Mouse (Mus musculus) erythroid progenitor cell, adult 5-6 weeks (primary cell): ENCODE measurements around the gene Sostdc1. TPM values are rescaled to one million over a fixed set of nuclear protein-coding genes. Genes with fewer than 3 reads are reported as not detected.

Source experiments
- ATAC-seq: replicated peaks from 2 replicates; pipeline ENCODE4 v1.8.0; 2016; ENCODE audit warnings: moderate number of reproducible peaks, mild to moderate bottlenecking, moderate TSS enrichment, inconsistent platforms; ENCODE audit not compliant: poor library complexity, low FRiP score, severe bottlenecking
- total RNA-seq, 2 experiments: library from RNA; stranded (forward) in 1 of 2; stranded (reverse) in 1 of 2; fragments of 150-400 nt in 1 of 2; fragments of 186-747, 209-891 nt in 1 of 2; gene quantifications; 2 replicates each; pipeline versions ENCODE4 v1.2.3 to v1.2.4; 2015 to 2017; ENCODE audit warnings: low replicate concordance in 2 of 2

Sostdc1 gene
- total RNA-seq, 2 experiments from 2014 or later, result not detected

DNA sequence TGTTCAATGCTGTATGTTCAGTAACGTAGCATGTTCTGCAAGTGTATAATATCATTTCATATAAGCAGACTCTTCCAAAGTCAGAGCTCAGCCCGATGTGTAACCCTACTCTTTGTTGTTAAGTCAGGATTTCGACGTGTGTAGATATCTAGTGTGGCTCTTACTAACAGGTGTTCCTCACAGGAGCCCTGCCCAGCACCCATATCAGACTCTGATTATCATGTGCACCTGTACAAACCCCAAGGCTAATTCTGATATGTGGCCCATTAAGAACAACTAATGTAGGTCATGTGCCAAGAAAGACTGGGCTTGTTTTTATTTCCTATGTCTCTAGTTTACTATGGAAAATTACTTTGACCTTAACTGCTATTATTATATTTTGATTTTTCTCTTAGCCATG lies 50.1 kb downstream of the Sostdc1 start:
- no peak for ATAC-seq

Other genes with a start within 250 kb of the Sostdc1 start
- gene Ankmy2, start 157.0 kb upstream of the Sostdc1 start, total RNA-seq (2015; ENCODE audit: low replicate concordance), result 3.6 and 7.5 TPM in 2 replicates
- 3.2 and 10.0 TPM in 2 replicates for gene Ankmy2, start 157.0 kb upstream of the Sostdc1 start, total RNA-seq (2017; ENCODE audit: low replicate concordance)
- gene Bzw2, start 156.1 kb upstream of the Sostdc1 start, total RNA-seq (2015; ENCODE audit: low replicate concordance), result 18.4 and 28.1 TPM in 2 replicates
- gene Bzw2, start 156.1 kb upstream of the Sostdc1 start, total RNA-seq (2017; ENCODE audit: low replicate concordance), result 9.6 and 13.4 TPM in 2 replicates
- gene Lrrc72, start 60.7 kb upstream of the Sostdc1 start, total RNA-seq (2015; ENCODE audit: low replicate concordance), result not detected in 2 replicates
- not detected in 2 replicates for gene Lrrc72, start 60.7 kb upstream of the Sostdc1 start, total RNA-seq (2017; ENCODE audit: low replicate concordance)
- gene Ispd, start 67.3 kb downstream of the Sostdc1 start, total RNA-seq (2015; ENCODE audit: low replicate concordance), result 0.42 and 0.72 TPM in 2 replicates
- 0.77 and 2.3 TPM in 2 replicates for gene Ispd, start 67.3 kb downstream of the Sostdc1 start, total RNA-seq (2017; ENCODE audit: low replicate concordance)
- 2.5 TPM in 1 of 2 replicates, not detected in the other for gene D630036H23Rik, start 68.0 kb downstream of the Sostdc1 start, total RNA-seq (2015; ENCODE audit: low replicate concordance)
- gene D630036H23Rik, start 68.0 kb downstream of the Sostdc1 start, total RNA-seq (2017; ENCODE audit: low replicate concordance), result not detected in 2 replicates